ENCODE assay signal across 15 mouse cellular contexts in the genomic region with DNA sequence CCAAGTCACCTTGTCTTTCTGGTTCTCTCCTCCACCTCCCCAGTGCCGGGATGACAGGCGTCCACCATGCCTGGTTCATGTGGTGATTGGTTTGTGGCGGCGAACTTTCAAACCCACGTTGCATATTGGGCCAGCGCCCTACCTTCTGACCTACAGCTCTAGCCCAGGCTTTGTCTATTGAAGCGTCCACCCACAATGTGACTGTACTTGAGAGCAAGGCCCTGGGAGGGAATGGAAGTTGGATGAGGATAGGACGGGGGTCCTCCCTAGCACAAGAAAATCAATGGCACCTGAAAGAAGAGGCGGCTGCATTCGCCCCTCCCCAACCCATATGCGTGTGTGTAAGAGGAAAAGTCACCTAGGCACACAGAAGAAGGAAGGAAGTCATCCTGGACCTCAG.
DNase-seq lines count a peak whose midpoint lies in the region; ATAC-seq and TF ChIP-seq lines count a peak whose summit lies in the region.
"Had no signal": no experiment of that assay in that cellular context is flagged by ENCODE, and none has a peak within 500 bp of the region (broad histone marks: within the 10 kb centered on the region; RNA-seq: fewer than 3 reads in every experiment).

No protein-coding gene starts in this region.

- H3K27ac ChIP-seq in forebrain, embryonic 10.5 days, result 0 out of 2 replicates have a peak overlapping the region, but pooled peaks have one; percentile 51
- no peak overlapping the region for H3K27ac ChIP-seq in forebrain, embryonic 12.5 days
- peak overlapping the region; percentile 34; the same call in 1 of the 2 replicates for H3K27ac ChIP-seq in heart, postnatal 0 days (ENCODE audit: low read depth)
- H3K27ac ChIP-seq in heart, embryonic 11.5 days (ENCODE audit: low read depth, low read length), result no peak overlapping the region
- 0 out of 2 replicates have a peak overlapping the region, but pooled peaks have one; percentile 2 for H3K27ac ChIP-seq in liver, adult 2 months (replicated peaks; ENCODE audit: insufficient read depth, low read depth, low read length)
- H3K27ac ChIP-seq in liver, postnatal 0 days (ENCODE audit: low read depth), result no peak overlapping the region
- H3K27ac ChIP-seq in small intestine, adult 2 months (ENCODE audit: insufficient read depth, low read depth, low read length), result peak overlapping the region; percentile 64
- H3K27ac ChIP-seq: hindbrain, embryonic 13.5 days; midbrain, embryonic 13.5 days; neural tube, embryonic 15.5 days had no signal

- no peak overlapping the region for H3K4me3 ChIP-seq in forebrain, embryonic 10.5 days
- no peak overlapping the region for H3K4me3 ChIP-seq in forebrain, embryonic 12.5 days (replicated peaks)
- H3K4me3 ChIP-seq in heart, postnatal 0 days (ENCODE audit: low read depth, low read length), result no peak overlapping the region
- no peak overlapping the region for H3K4me3 ChIP-seq in heart, embryonic 11.5 days (ENCODE audit: low read depth, low read length)
- no peak overlapping the region for H3K4me3 ChIP-seq in liver, adult 2 months (ENCODE audit: insufficient read depth, low read depth, low read length)
- no peak overlapping the region for H3K4me3 ChIP-seq in liver, postnatal 0 days (ENCODE audit: low read depth, low read length)
- H3K4me3 ChIP-seq in small intestine, adult 2 months (ENCODE audit: low read depth, low read length), result no peak overlapping the region
- H3K4me3 ChIP-seq: forebrain, embryonic 15.5 days; hindbrain, embryonic 13.5 days; limb, embryonic 15.5 days; midbrain, embryonic 13.5 days; myocyte; neural tube, embryonic 15.5 days had no signal

- no peaks in the 10 kb centered on the region for H3K27me3 ChIP-seq in forebrain, embryonic 10.5 days (ENCODE audit: poor library complexity, severe bottlenecking)
- no peaks in the 10 kb centered on the region for H3K27me3 ChIP-seq in forebrain, embryonic 12.5 days
- no peaks in the 10 kb centered on the region for H3K27me3 ChIP-seq in heart, postnatal 0 days (ENCODE audit: control insufficient read depth, insufficient read depth, low read length)
- no peaks in the 10 kb centered on the region for H3K27me3 ChIP-seq in heart, embryonic 11.5 days (ENCODE audit: control insufficient read depth, insufficient read depth, low read length)
- H3K27me3 ChIP-seq in liver, adult 2 months (ENCODE audit: control insufficient read depth, insufficient read depth, low read length), result no peaks in the 10 kb centered on the region
- no peaks in the 10 kb centered on the region for H3K27me3 ChIP-seq in liver, postnatal 0 days (ENCODE audit: insufficient read depth, low read length)
- no peaks in the 10 kb centered on the region for H3K27me3 ChIP-seq in small intestine, adult 2 months (ENCODE audit: control insufficient read depth, insufficient read depth, low read length)
- H3K27me3 ChIP-seq: forebrain, embryonic 15.5 days; limb, embryonic 15.5 days; midbrain, embryonic 13.5 days; neural tube, embryonic 15.5 days had no signal

- H3K9ac ChIP-seq in forebrain, embryonic 12.5 days, result no peak overlapping the region
- H3K9ac ChIP-seq in heart, postnatal 0 days (replicated peaks; ENCODE audit: low read depth, low read length), result no peak overlapping the region
- no peak overlapping the region for H3K9ac ChIP-seq in heart, embryonic 11.5 days (ENCODE audit: low read depth, low read length)
- no peak overlapping the region for H3K9ac ChIP-seq in liver, adult 2 months (ENCODE audit: low read depth, low read length)
- no peak overlapping the region for H3K9ac ChIP-seq in liver, postnatal 0 days (replicated peaks)
- H3K9ac ChIP-seq: forebrain, embryonic 15.5 days; hindbrain, embryonic 13.5 days; limb, embryonic 15.5 days; midbrain, embryonic 13.5 days; neural tube, embryonic 15.5 days had no signal

- DNase-seq in forebrain, embryonic 10.5 days (ENCODE audit: extremely low spot score, low spot score), result no peak
- no peak for DNase-seq in heart, postnatal 0 days (ENCODE audit: low spot score)
- no peak for DNase-seq in liver, adult 2 months (ENCODE audit: extremely low read depth, low read depth, low spot score)
- DNase-seq in liver, postnatal 0 days, result no peak
- DNase-seq: embryo, embryonic 11 days had no signal

- no peak for TF ChIP-seq POLR2A in liver, adult 2 months (IDR thresholded peaks at IDR 0.05; ENCODE audit: extremely low read depth, insufficient read depth, low read length)
- TF ChIP-seq POLR2A in small intestine, adult 2 months (IDR thresholded peaks at IDR 0.05; ENCODE audit: low read depth, low read length), result no peak

- H3K36me3 ChIP-seq in forebrain, embryonic 10.5 days (replicated peaks), result no peaks in the 10 kb centered on the region
- H3K36me3 ChIP-seq in forebrain, embryonic 12.5 days (replicated peaks), result no peaks in the 10 kb centered on the region
- no peaks in the 10 kb centered on the region for H3K36me3 ChIP-seq in heart, postnatal 0 days (replicated peaks; ENCODE audit: control insufficient read depth, insufficient read depth, low read length)
- H3K36me3 ChIP-seq in heart, embryonic 11.5 days (ENCODE audit: control insufficient read depth, insufficient read depth, low read length), result no peaks in the 10 kb centered on the region
- H3K36me3 ChIP-seq in liver, adult 2 months (ENCODE audit: control insufficient read depth, insufficient read depth, low read length), result no peaks in the 10 kb centered on the region
- no peaks in the 10 kb centered on the region for H3K36me3 ChIP-seq in liver, postnatal 0 days (replicated peaks; ENCODE audit: insufficient read depth, low read length)
- H3K36me3 ChIP-seq in small intestine, adult 2 months (ENCODE audit: control insufficient read depth, insufficient read depth, low read length), result no peaks in the 10 kb centered on the region
- H3K36me3 ChIP-seq: forebrain, embryonic 15.5 days; hindbrain, embryonic 13.5 days; limb, embryonic 15.5 days; midbrain, embryonic 13.5 days; neural tube, embryonic 15.5 days had no signal

- no peak for TF ChIP-seq CTCF in heart, postnatal 0 days (IDR thresholded peaks at IDR 0.05; ENCODE audit: low read depth)
- TF ChIP-seq CTCF in liver, adult 2 months (IDR thresholded peaks at IDR 0.05; ENCODE audit: low read depth, low read length), result no peak
- TF ChIP-seq CTCF in liver, postnatal 0 days (IDR thresholded peaks at IDR 0.05; ENCODE audit: low read depth), result no peak
- TF ChIP-seq CTCF in small intestine, adult 2 months (IDR thresholded peaks at IDR 0.05; ENCODE audit: extremely low read depth, insufficient read length, insufficient replicate concordance, low read depth, low read length), result no peak

- TF ChIP-seq EP300 in heart, postnatal 0 days (IDR thresholded peaks at IDR 0.05; ENCODE audit: low read depth), result no peak
- TF ChIP-seq EP300 in liver, postnatal 0 days (IDR thresholded peaks at IDR 0.05; ENCODE audit: low read depth), result no peak

- no peak for ATAC-seq in forebrain, embryonic 12.5 days (ENCODE audit: low FRiP score)
- no peak for ATAC-seq in heart, postnatal 0 days (ENCODE audit: insufficient read depth, low read depth)
- no peak for ATAC-seq in heart, embryonic 11.5 days (replicated peaks; ENCODE audit: insufficient number of reproducible peaks, low FRiP score, low TSS enrichment)
- ATAC-seq in liver, postnatal 0 days, result no peak
- no peak for ATAC-seq in erythroblast, adult 5-6 weeks (replicated peaks; ENCODE audit: low FRiP score, poor library complexity, severe bottlenecking)
- ATAC-seq: forebrain, embryonic 15.5 days; midbrain, embryonic 13.5 days had no signal

- 89% methylated on average over 11 of the region's 11 CpGs for WGBS in forebrain, embryonic 10.5 days
- 90% methylated on average over 11 of the region's 11 CpGs for WGBS in forebrain, embryonic 12.5 days
- WGBS in heart, postnatal 0 days, result 88% methylated on average over 11 of the region's 11 CpGs
- 88% methylated on average over 11 of the region's 11 CpGs for WGBS in heart, embryonic 11.5 days (ENCODE audit: insufficient replicate concordance)
- 93% methylated on average over 11 of the region's 11 CpGs for WGBS in liver, adult 2 months
- 84% methylated on average over 11 of the region's 11 CpGs for WGBS in liver, postnatal 0 days (ENCODE audit: insufficient replicate concordance)
- 83% methylated on average over 11 of the region's 11 CpGs for WGBS in small intestine, adult 2 months

- no peak overlapping the region for H3K4me2 ChIP-seq in forebrain, embryonic 12.5 days
- no peak overlapping the region for H3K4me2 ChIP-seq in heart, postnatal 0 days (ENCODE audit: low read depth, low read length)
- H3K4me2 ChIP-seq in heart, embryonic 11.5 days, result no peak overlapping the region
- H3K4me2 ChIP-seq in liver, postnatal 0 days (ENCODE audit: low read depth, low read length), result no peak overlapping the region
- H3K4me2 ChIP-seq: forebrain, embryonic 15.5 days; hindbrain, embryonic 13.5 days; limb, embryonic 15.5 days; midbrain, embryonic 13.5 days; neural tube, embryonic 15.5 days had no signal

- peaks cover 56% of the 10 kb centered on the region for H3K4me1 ChIP-seq in forebrain, embryonic 10.5 days
- H3K4me1 ChIP-seq in forebrain, embryonic 12.5 days, result peaks cover 34% of the 10 kb centered on the region
- H3K4me1 ChIP-seq in heart, postnatal 0 days (ENCODE audit: control insufficient read depth, insufficient read depth), result peaks cover 17% of the 10 kb centered on the region
- peaks cover 28% of the 10 kb centered on the region for H3K4me1 ChIP-seq in heart, embryonic 11.5 days (ENCODE audit: control insufficient read depth, insufficient read depth, low read length)
- peaks cover 22% of the 10 kb centered on the region for H3K4me1 ChIP-seq in liver, adult 2 months (ENCODE audit: control insufficient read depth, insufficient read depth, low read length)
- H3K4me1 ChIP-seq in liver, postnatal 0 days (ENCODE audit: insufficient read depth), result peaks cover 25% of the 10 kb centered on the region
- H3K4me1 ChIP-seq in small intestine, adult 2 months (ENCODE audit: control insufficient read depth, insufficient read depth, insufficient read length, low read length), result peaks cover 3% of the 10 kb centered on the region; the same call in 1 of the 2 replicates

- no peaks in the 10 kb centered on the region for H3K79me2 ChIP-seq in liver, adult 2 months (ENCODE audit: control insufficient read depth, insufficient read depth, low read length)

- no peaks in the 10 kb centered on the region for H3K9me3 ChIP-seq in forebrain, embryonic 10.5 days
- H3K9me3 ChIP-seq in forebrain, embryonic 12.5 days, result no peaks in the 10 kb centered on the region
- H3K9me3 ChIP-seq in heart, postnatal 0 days (replicated peaks; ENCODE audit: control insufficient read depth, low read length), result no peaks in the 10 kb centered on the region
- no peaks in the 10 kb centered on the region for H3K9me3 ChIP-seq in heart, embryonic 11.5 days (replicated peaks; ENCODE audit: control insufficient read depth, low read length)
- no peaks in the 10 kb centered on the region for H3K9me3 ChIP-seq in liver, postnatal 0 days (ENCODE audit: low read length)
- H3K9me3 ChIP-seq: forebrain, embryonic 15.5 days; hindbrain, embryonic 13.5 days; limb, embryonic 15.5 days; midbrain, embryonic 13.5 days; neural tube, embryonic 15.5 days had no signal

Comparison
In these comparisons a context has a peak if more than half of its experiments do, and no peak if none do; other contexts are left out.
1. H3K27ac ChIP-seq: peak in forebrain, embryonic 10.5 days (single experiment), heart, postnatal 0 days (single experiment), liver, adult 2 months (single experiment) and small intestine, adult 2 months (single experiment); none in forebrain, embryonic 12.5 days (single experiment), heart, embryonic 11.5 days (single experiment) and liver, postnatal 0 days (single experiment).